ENCODE assay signal across 12 mouse cellular contexts in genomic region chr13:20211780-20212179, GRCm38 (mm10).
"Had no signal": no experiment of that assay in that cellular context is flagged by ENCODE, and none has a peak within 500 bp of the region (broad histone marks: within the 10 kb centered on the region; RNA-seq: fewer than 3 reads in every experiment).

No protein-coding gene starts in this region.

- H3K4me1 ChIP-seq: liver, embryonic 12.5 days had no signal

- ATAC-seq: liver, embryonic 12.5 days; midbrain, embryonic 16.5 days had no signal

- H3K4me2 ChIP-seq: limb, embryonic 15.5 days; liver, embryonic 12.5 days had no signal

- H3K27me3 ChIP-seq: limb, embryonic 15.5 days; liver, embryonic 12.5 days had no signal

- H3K27ac ChIP-seq: kidney, postnatal 0 days; limb, embryonic 15.5 days; liver, embryonic 12.5 days; stomach, postnatal 0 days had no signal

- H3K36me3 ChIP-seq: limb, embryonic 15.5 days; liver, embryonic 12.5 days had no signal

- DNase-seq: kidney, adult 11 months; kidney, adult 9 months; kidney, postnatal 36 days; layer of hippocampus, adult 9-11 months; layer of hippocampus, postnatal 36 days; right cerebral cortex, postnatal 14 days; thymus, postnatal 4 days had no signal

- H3K4me3 ChIP-seq: limb, embryonic 15.5 days; liver, embryonic 12.5 days had no signal

- H3K9me3 ChIP-seq: limb, embryonic 15.5 days; liver, embryonic 12.5 days had no signal

- H3K9ac ChIP-seq: limb, embryonic 15.5 days; liver, embryonic 12.5 days had no signal
